Mouse (Mus musculus): ENCODE measurements at regions not wholly inside any gene's neighbourhood (a gene's known extent, or its start where the extent isn't known, plus 50 kb on each side); places are given as distances from the start of the nearest gene placed in this dataset.

GRCm38 (mm10) chr1:34642304-34642893, 62.9 kb downstream of the Amer3 start:
- peak; percentile 62 for DNase-seq

DNA sequence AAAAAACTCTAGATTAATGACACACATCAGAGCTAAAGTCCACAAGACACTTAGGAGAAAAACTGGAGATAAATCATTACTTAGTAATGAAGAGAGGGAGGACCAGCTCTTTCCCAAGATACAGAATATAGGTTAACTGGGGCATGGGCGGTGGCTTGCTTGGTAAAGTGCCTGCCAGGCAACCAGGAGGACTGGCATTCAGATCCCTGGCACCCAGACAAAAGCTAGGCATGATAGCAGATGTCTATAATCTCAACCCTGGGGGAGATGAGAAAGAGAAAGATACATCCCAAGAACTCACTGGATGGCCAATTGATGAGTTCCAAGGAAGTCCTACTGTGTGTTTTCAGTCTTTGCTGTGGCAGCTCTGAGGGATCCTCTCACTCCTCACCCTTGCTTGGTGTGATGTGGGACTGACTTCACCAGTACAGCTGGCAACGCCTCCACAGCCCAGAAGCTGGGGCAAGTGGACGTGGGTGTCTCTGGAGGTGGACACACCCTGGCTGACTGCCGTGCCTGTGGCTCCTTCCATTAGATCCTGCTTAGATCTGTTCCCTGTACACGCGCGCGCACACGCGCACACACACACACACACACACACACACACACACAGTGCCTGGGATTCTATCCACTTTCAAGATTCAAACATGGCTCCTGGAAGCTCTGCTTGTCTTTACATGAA, 74.6 kb downstream of the Amer3 start:
- DNase-seq, result no peak

GRCm38 (mm10) chr1:34657481-34657880, 78.0 kb downstream of the Amer3 start:
- no peak for DNase-seq

DNA sequence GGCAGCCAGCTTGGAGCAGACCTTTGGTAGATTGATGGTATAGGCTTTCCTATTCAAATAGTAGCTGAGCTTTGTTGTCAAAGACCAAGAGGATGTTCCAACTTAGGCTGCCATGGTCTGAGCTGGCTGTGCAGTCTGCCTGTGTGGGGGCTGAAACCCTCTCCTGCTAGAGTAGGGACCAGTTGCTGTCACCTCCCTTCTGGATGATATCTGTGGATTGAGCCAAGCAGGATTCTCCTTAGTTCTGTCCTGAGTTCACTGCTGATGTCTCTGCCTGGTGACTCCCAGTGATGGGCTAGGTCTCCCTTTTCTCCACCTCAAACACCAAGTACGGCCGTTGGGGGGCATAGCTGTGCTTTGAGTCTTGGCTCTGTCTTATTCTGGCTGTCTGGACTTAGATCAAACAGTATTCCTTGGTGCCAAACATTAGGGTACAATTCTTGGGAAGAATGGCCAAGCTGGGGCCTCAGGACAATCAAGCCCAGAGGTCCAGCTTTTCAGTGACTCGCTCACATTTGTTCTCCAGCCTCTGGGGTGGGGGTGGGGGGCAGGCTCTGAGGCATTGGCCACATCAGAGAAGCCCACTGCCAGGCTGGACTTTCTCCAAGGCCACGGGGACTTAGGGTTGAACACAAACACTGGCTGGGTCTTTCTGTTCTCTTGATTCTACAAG, 84.6 kb downstream of the Amer3 start:
- DNase-seq, result no peak

DNA sequence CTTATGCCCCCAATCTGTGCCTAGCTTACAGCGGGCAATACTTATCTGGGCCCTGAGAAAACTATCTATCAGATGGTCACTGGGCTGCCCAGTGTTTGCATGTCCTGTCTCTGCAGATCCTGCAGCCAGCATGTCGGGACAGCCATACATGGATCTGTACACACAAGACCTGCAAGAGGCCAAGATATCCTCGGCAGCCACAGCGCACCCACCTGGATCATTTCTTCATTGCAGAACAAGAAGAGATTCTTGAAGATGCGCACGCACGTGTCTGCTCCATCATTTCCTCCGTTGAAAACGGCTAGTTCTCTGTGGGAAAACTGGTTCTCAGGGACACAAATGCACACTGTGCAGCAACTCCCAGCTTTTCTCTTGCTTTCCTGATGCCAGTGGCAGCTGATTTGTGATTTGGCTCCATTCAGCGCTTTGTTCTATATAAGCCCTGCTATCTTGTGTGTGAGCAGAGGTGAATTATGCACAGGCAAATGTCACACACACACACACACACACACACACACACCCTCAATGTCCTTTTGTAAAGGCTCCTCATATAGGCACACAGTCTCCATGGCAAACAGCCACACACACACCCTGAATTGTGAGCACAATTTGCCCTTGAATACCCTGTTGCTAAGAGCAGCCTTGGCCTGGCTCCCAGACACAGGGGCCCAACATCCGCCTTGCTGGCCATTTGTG, 85.5 kb downstream of the Amer3 start:
- no peak for DNase-seq

- no peak for DNase-seq
Observed at GRCm38 (mm10) chr1:34665512-34665854, 86.0 kb downstream of the Amer3 start.

GRCm38 (mm10) chr1:34666226-34666662, 86.8 kb downstream of the Amer3 start:
- DNase-seq, result no peak

DNA sequence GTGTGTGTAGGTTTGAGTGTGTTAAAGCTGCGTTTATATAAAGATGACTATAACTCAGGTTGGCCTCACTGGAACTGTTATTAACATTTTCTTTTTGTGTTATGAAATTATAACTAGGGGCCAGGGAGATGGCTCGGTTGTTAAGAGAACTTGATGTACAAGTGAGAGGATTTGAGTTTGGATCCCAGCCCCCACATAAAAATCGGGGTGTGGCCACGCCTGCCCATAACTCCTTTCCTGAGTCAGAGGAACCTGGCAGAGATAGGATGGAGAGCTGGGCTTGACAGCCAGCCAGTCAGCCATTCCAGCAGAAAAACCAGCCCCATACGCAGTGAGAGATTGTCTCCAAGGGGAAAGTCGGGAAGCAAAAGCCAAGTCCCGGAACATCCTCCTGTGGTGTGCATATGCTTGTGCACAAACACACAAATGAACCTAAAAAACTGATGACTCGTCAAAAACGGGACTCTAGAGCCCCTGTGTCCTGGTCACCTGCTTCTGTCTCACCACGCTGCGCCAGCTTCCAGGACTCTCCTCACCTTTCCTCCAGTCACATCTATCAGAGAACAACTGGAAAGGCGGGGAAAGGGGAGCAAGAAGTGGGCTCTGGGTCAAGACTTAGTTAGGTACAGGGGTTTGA, 97.8 kb downstream of the Amer3 start:
- DNase-seq, result no peak

DNA sequence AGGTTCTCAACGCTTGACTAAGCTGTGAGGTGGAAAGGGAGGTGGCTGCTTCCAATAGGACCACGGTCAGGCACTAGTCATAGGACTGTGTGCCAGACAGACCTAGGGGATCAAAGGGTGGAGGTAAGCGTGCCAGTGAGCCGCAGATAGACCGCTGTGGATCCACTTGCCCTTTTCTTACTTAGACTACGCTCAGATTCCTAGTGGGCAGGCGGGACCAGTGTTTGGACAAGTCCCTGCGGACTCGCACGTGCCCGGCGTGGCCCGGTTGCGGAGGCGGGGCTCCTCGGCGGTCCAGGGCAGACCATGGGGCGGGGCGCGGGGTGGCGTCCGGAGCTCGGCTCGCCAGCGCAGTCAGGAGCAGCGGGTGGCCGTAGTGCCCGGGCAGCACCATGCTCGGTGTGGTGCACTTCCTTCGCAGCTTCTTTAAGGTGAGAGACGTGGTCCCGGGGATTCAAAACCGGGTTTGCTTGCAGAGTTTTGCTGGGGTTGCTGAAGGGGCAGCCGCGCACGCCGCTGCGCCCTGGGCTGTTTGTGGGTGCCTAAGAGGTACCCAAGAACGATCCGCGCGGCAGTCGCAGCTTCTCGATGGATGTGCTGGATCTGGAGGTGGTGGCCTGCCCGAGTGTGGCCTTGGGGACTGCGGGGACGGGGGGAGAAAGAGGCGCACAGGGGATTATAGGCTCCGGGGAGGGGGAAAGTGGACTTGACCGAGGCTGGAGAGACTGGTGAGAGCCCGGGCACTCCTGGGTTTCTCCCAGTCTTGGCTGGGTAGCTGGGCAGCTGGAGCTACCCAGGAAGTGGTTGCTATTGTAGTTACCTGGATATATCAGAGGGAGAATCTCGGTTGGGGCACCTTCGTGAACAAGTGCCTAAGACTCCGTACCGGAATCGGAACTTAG, 98.6 kb downstream of the Amer3 start:
- DNase-seq, result peak; percentile 25

DNA sequence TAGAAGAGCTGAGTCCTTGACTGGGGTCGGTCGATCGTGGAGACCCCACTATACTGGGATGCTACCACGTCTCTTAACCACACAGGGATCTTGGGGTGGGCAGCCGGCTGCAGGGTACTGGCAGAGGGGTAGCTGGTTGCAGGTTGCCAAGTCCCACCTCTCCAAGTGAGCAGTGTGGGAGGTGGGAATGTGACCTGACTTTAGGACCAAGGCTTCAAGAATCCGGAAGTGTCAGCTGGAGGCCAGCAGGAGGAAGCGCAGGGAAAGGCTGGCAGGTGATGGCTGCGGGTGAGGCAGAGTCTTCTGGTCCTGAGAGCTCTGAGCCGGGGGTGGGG, 99.2 kb downstream of the Amer3 start:
- DNase-seq, result no peak

- DNase-seq, result no peak
Observed at GRCm38 (mm10) chr1:34686539-34686938, 107.1 kb downstream of the Amer3 start.

DNA sequence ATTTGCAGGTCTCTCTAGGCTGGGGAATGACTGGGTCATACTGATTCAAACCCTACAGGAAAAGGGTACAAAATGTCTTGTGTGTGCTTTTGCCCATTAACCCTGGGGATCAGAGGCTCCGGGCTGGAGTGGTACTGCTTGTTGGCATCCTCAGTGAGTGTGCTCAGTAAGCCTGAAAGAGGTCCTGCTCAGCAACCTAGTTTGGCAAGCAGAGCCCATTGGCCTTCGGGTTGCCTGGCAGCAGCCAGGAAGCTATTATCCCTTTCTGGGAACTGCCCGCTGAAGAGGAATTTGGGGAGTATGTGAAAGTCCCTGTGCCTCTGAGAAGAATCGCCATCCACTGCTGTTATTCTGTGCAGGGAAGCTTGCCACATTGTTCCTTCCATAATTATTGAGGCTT, 117.1 kb downstream of the Amer3 start:
- DNase-seq, result no peak

GRCm38 (mm10) chr1:34700237-34701030, 121.0 kb downstream of the Amer3 start:
- peak; percentile 41 for DNase-seq

DNA sequence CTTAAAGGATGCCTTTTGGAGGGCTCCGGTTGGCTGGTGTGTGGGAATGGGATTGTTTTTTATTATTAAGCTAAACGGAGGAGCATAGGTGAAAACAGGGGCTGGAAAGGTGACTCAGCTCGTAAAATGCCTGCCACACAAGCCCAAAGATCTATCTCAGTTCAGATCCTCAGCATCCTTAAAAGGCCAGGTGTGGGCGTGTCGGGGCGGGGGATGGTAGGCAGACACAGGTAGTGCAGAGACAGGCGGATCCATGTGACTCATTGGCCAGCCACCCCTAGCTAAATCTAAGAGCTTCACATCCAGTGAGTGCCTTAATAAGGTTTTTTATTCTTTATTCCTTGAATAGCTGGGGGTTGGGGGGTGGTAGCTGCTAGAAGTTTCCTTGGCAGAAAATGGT, 122.0 kb downstream of the Amer3 start:
- no peak for DNase-seq

- no peak for DNase-seq
Observed at GRCm38 (mm10) chr1:34709089-34709488, 129.6 kb downstream of the Amer3 start.

DNA sequence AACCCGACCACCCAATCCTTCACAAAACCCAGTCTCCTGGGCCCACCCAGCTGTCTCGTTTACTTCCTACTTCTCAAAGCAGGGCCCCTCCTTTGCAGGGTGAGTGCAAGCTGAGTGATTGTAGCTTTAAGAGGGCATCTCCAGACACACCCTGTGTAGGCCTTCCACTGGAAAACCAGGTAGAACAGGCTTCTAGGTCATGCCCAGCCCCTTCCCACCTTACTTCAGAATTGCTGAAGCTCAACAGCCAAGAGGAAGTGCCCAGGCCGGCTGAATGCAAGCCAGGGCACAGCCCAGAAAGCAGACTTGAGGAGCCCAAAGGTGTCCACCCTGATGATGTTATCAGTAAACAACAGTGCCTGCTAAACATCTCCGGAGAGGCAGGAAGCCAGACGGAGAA, 120.2 kb downstream of the Fam168b start:
- no peak for DNase-seq

DNA sequence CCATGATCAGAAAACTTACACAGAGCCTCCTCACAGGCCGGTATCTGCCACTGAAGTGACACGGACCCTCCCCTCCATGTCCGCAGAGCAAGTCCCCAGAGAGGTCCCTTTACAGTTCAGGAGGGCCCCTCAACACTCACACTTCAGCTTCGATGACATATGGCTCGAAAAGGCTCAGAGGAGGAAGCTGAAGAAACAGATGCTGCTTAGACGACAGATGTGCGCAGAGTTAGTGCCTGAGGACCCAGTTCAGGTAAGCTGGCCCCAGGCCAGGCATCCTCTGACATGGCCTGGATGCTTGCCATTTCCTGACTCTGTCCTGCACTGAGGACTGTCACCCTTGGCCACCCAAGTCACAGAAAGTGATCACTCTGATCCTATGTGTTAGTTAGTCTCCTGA, 110.7 kb downstream of the Fam168b start:
- no peak for DNase-seq

DNA sequence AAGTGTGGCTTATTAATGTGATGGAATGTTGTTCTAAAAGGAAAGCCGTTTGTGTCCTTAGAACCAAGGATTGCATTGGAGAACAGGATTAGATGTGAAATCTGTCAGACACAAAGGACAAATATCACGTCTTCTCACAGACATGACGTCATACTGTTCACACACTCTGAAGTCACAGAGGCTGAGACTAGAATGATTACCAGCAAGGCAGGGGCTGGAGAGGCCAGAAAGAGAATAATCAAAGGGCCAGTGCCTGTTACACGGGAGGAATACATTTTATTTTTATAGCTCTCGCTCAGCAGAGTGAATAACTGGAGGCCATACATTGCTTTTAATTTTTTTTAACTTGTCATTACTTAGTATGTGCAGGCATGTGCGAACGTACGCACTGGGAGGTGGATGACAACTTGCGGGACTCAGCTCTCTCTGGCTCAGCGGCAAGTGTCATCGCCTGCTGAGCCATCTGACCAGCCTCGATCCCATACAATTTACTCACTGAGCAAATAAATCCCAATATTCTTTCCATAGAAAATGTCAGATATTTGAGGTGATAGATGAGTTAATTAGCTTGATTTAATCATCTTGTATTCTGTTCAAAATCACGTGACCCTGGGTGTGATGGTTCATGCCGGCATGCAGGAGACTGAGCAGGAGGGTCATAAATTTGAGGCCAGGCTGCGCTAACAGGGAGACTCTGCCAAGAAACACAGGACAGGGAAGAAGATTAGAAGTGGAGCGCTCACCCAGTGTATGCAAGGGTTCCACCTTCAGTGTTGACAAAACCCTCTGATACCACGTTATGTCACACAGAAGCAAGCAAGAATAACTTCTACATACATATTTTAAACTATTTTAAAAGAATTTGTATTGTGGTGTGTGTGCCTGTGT, 109.6 kb downstream of the Fam168b start:
- no peak for DNase-seq

DNA sequence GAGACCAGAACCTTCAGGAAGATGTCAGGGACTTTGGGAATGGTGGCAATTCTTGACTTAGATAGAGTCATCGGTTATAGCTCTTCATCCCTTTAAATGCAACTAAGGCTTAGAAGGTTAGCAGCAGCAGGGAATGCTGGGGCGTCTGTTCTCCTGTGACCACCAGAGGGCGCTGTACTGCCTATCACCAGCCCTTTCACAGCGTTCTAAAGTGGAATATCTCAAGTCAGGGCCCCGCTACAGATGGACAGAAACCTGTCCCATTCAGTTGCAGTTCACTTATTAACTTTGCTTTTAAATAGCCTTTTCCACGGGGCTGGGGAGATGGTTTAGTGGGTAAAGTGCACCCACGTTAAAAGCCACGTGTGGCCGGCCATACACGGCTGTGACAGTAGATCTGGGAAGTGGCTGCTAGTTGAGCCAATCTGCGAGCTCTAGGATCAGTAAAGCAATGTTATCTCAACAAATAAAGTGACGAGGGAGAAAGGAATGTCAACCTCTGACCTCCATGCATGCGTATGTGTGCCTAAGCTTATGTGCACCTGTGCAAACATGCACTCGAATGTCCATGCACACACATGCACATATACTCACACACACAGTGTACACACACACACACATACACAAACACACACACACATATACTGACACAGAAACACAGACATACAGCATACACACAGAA, 104.3 kb downstream of the Fam168b start:
- peak; percentile 54 for DNase-seq

DNA sequence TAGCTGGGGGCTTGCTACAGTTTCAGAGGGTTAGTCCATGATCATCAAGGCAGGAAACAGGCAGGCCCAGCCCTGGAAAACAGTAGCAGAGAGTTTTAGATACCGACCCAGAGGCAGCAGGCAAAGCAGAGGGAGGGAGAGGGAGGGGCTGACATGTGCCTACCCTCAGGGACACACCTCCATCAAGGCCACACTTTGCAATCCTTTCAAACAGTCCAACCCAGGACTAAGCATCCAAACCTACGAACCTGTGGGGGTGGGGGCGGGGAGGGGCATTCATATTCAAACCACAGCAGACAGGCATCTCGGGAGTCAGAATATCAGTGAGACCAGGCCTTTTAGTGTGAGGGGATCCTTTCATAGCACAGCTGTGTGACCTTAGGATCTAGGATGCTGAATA, 103.2 kb downstream of the Fam168b start:
- DNase-seq, result no peak

All from liver (tissue).